Mouse (Mus musculus) lung, adult 2 months (tissue): ENCODE data around the gene Ddx58.

ENCODE experiments used
- CTCF ChIP-seq: fragments of 200-500 bp; IDR thresholded peaks from 2 replicates; pipeline ENCODE4 v1.5.1; 2011; ENCODE audit warnings: mild to moderate bottlenecking, low read length, control low read depth; ENCODE audit not compliant: insufficient read depth
- POLR2A ChIP-seq: fragments of 200-500 bp; IDR thresholded peaks from 2 replicates; pipeline ENCODE4 v1.6.1; 2011; ENCODE audit warnings: low read depth, mild to moderate bottlenecking, control low read depth, low read length, borderline replicate concordance; ENCODE audit errors: extremely low read depth

DNA sequence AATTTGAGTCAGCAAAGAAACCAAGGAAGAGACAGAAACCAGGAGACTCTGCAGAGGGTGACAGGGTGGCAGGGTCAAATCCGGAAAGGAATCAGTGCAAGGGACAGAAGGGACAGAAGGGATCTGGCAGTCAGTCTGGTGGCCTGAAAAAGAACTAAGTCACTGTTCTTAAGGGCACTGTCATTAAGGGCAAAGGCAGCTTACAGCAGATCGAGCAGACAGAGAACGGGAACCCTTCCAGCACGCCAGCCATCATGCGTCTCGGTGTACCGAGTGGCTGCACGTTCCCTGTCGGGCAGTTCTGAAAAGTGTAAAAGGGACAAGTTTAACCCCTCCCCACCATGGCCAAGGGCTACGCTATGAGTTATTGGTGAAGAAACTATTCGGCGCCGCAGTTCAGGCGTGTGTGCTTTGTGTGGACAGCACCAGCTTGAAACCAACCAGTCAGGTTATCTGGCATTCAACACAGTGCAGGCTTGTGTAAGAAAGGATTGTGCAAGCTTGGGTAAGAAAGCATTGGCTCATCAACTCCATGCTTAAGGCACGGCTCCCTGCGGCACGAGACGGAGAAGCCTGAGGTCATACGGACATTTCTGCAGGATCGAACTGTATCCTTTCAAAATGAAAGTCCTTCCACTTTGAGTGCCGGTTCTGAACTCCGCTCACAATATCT is 34.3 kb downstream of the Ddx58 start:
- TF ChIP-seq CTCF (no peak), POLR2A (no peak)
